Mouse (Mus musculus): Measurements from ENCODE around the gene Cdr2l.

DNA sequence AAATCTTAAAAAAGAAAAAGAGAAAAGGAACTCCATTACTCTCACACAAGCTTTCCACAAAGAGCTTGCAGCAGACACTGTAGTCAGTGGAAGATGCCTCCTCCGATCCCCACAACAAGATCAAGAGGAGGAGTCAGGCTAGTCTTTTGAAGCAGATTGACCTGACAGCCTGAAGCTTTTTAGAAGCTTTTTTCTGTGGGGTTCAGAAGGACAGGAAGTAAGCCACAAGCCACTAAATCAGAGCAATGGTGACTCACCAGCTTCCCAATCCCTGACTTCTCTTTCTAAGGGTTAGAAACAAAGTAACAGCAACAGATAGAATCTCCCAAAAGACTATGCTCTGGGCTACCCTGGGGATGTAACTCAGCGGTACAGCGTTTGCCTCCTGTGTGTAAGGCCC, 57.6 kb downstream of the Cdr2l start:
- TF ChIP-seq TAL1 (IDR thresholded peaks at IDR 0.05; ENCODE audit: low read length), result no peak
- TF ChIP-seq GATA1 (IDR thresholded peaks at IDR 0.05; ENCODE audit: low read length), result no peak
